Mouse (Mus musculus) left cerebral cortex, adult 6 months (tissue): Measurements from ENCODE around the gene Kcnh5. TPM values are rescaled to one million over a fixed set of nuclear protein-coding genes. Genes with fewer than 3 reads are reported as not detected.

Source experiments
- long read RNA-seq, 2 experiments: library from polyadenylated mRNA; unstranded; transcript quantifications; one replicate each; pipeline ENCODE4 v2.0.0; 2019 to 2020
- polyA plus RNA-seq: library from polyadenylated mRNA; unstranded; fragments of <200 nt; fragmentation: Nextera tagmentation; gene quantifications from 2 replicates; pipeline ENCODE4 v1.2.3, GENCODE M21; 2021

The Kcnh5 gene
- 5.2 and 6.5 TPM in 2 replicates for polyA plus RNA-seq
- long read RNA-seq, experiment 1, full-length matches to known transcripts = 18 of 41 reads
- long read RNA-seq, experiment 1, partial matches to known transcripts = 13 of 41 reads
- long read RNA-seq, experiment 1, other reads (novel, unspliced or antisense) = 10 of 41 reads
- long read RNA-seq, experiment 2, partial matches to known transcripts = 4 of 5 reads
- long read RNA-seq, experiment 2, other reads (novel, unspliced or antisense) = 1 of 5 reads

GRCm38 (mm10) chr12:75176691-75177645 lies at the start of gene Kcnh5:
TSS of gene Kcnh5 (minus strand) at chr12:75177332.

Other genes with a start within 250 kb of the Kcnh5 start
- gene Rhoj, start 131.0 kb upstream of the Kcnh5 start, polyA plus RNA-seq = 4.1 and 4.7 TPM in 2 replicates
- gene Gphb5, start 239.4 kb upstream of the Kcnh5 start, polyA plus RNA-seq = not detected in 2 replicates